Mouse (Mus musculus): ENCODE data around the gene Tmem121b.

DNA sequence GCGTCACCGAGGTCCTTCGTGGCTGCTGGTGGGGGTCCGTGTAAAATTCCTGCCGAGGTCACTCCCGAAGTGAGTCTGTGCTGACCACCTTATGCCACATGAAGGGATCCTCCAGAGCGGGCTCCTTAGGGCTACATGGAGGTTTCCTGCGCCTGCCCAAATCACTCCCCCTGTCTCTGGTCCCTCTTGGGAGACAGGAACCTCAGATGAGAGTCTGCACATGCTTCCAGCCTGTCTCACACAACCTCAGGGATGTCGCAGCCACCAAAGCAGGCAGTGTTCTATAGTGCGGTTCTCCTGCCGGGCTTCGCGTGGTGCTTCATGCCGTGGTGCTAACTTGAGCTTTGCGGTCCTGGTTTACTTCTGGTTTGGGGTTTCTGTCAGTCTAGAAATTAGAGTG lies 32.4 kb downstream of the Tmem121b start:
- no peak for TF ChIP-seq CTCF (IDR thresholded peaks at IDR 0.05; ENCODE audit: control insufficient read depth, insufficient read depth, insufficient replicate concordance, low read depth, low read length)
- TF ChIP-seq POLR2A (IDR thresholded peaks at IDR 0.05; ENCODE audit: control insufficient read depth, low read depth, low read length): no peak
